Mouse (Mus musculus) stomach, postnatal 0 days (tissue): ENCODE measurements at regions not wholly inside any gene's neighbourhood (a gene's known extent, or its start where the extent isn't known, plus 50 kb on each side); places are given as distances from the start of the nearest gene placed in this dataset.

Source experiments
- CTCF ChIP-seq: IDR thresholded peaks from 2 replicates; pipeline ENCODE4 v1.5.1; 2016; ENCODE audit warnings: antibody characterized with exemption, low read depth, mild to moderate bottlenecking, moderate library complexity
- EP300 ChIP-seq: optimal IDR thresholded peaks from 2 replicates; pipeline ENCODE3; 2016; ENCODE audit warnings: antibody characterized with exemption

GRCm38 (mm10) chr14:114826662-114827321 lies 265.2 kb upstream of the Gpc5 start:
- TF ChIP-seq CTCF (no peak), EP300 (no peak)
